Mouse (Mus musculus): ENCODE data around the gene Ces1e.

DNA sequence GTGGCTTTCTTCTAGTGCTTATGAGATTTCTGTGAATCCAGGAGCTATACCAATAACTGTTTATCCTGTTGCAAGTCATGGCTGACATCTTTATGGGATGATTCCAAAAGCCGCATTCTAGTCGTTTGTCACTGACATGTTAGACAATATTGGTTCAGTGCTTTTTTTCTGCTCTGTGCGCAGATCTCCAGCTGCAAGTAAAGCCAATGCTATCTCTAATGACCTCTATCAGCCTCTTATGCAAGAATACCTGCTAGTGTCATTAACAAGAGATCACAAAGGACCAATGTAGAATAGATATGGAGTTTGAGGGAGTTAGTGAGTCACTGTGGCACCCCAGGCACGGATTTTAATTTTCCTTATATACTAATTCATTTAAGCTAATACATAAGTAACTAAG is 45.2 kb upstream of the Ces1e start:
- no peak for TF ChIP-seq CTCF (IDR thresholded peaks at IDR 0.05; ENCODE audit: extremely low read depth, insufficient read depth, insufficient read length, insufficient replicate concordance)
- no peak for TF ChIP-seq POLR2A (IDR thresholded peaks at IDR 0.05; ENCODE audit: low read depth, low read length)
